Mouse (Mus musculus) lung, adult 2 months (tissue): Measurements from ENCODE around the gene Rfx5.

Experiments used
- CTCF ChIP-seq: fragments of 200-500 bp; IDR thresholded peaks from 2 replicates; pipeline ENCODE4 v1.5.1; 2011; ENCODE audit warnings: mild to moderate bottlenecking, low read length, control low read depth; ENCODE audit not compliant: insufficient read depth
- POLR2A ChIP-seq: fragments of 200-500 bp; IDR thresholded peaks from 2 replicates; pipeline ENCODE4 v1.6.1; 2011; ENCODE audit warnings: low read depth, mild to moderate bottlenecking, control low read depth, low read length, borderline replicate concordance; ENCODE audit errors: extremely low read depth

GRCm38 (mm10) chr3:94960322-94960721 is 6.4 kb downstream of the Rfx5 start:
- TF ChIP-seq CTCF (no peak), POLR2A (peak; percentile 14; the same call in 1 of the 2 replicates)
